Mouse (Mus musculus): ENCODE measurements around the gene Izumo1. TPM values are rescaled to one million over a fixed set of nuclear protein-coding genes. Genes with fewer than 3 reads are reported as not detected.
A peak's percentile ranks its signal among the peaks of the same experiment; 100 is the strongest.

The Izumo1 gene
- polyA plus RNA-seq, 1 experiment from 2014 or later = 0.08 TPM

- ATAC-seq (ENCODE audit: low FRiP score, low TSS enrichment) (no peak), DNase-seq (ENCODE audit: low spot score) (no peak)
- TF ChIP-seq CTCF (IDR thresholded peaks at IDR 0.05; ENCODE audit: low read depth) = no peak
- TF ChIP-seq EP300 (optimal IDR thresholded peaks at IDR 0.05) = no peak
- H3K9me3 ChIP-seq (ENCODE audit: control insufficient read depth, low read length) = no peaks in the 10 kb centered on the region
- H3K4me3 ChIP-seq (ENCODE audit: low read depth, low read length) = no peak overlapping the region
- H3K27ac ChIP-seq (replicated peaks) = no peak overlapping the region
- H3K27me3 ChIP-seq (ENCODE audit: control insufficient read depth, insufficient read depth, low read length) = no peaks in the 10 kb centered on the region
- WGBS = 92% methylated on average over 11 of the region's 11 CpGs
- H3K4me1 ChIP-seq (replicated peaks; ENCODE audit: control insufficient read depth, insufficient read depth) = peaks cover 2% of the 10 kb centered on the region; the same call in 1 of the 2 replicates
- H3K9ac ChIP-seq (ENCODE audit: low read length) = no peak overlapping the region
- H3K36me3 ChIP-seq (ENCODE audit: control insufficient read depth, insufficient read depth, low read length) = no peaks in the 10 kb centered on the region
- H3K4me2 ChIP-seq (replicated peaks; ENCODE audit: low read depth) = no peak overlapping the region
These were observed 1.9 kb downstream of the Izumo1 start for GRCm38 (mm10) chr7:45623507-45623906.

GRCm38 (mm10) chr7:45624718-45625117 lies 3.1 kb downstream of the Izumo1 start:
- H3K9me3 ChIP-seq (ENCODE audit: control insufficient read depth, low read length) = no peaks in the 10 kb centered on the region
- ATAC-seq (ENCODE audit: low FRiP score, low TSS enrichment) (no peak), DNase-seq (ENCODE audit: low spot score) (no peak)
- H3K27me3 ChIP-seq (ENCODE audit: control insufficient read depth, insufficient read depth, low read length) = no peaks in the 10 kb centered on the region
- no peak overlapping the region for H3K27ac ChIP-seq (replicated peaks)
- WGBS = 69% methylated on average over 3 of the region's 3 CpGs
- H3K36me3 ChIP-seq (ENCODE audit: control insufficient read depth, insufficient read depth, low read length) = no peaks in the 10 kb centered on the region
- no peak overlapping the region for H3K9ac ChIP-seq (ENCODE audit: low read length)
- H3K4me1 ChIP-seq (replicated peaks; ENCODE audit: control insufficient read depth, insufficient read depth) = peaks cover 2% of the 10 kb centered on the region; the same call in 1 of the 2 replicates
- TF ChIP-seq EP300 (optimal IDR thresholded peaks at IDR 0.05) = no peak
- TF ChIP-seq CTCF (IDR thresholded peaks at IDR 0.05; ENCODE audit: low read depth) = no peak
- no peak overlapping the region for H3K4me2 ChIP-seq (replicated peaks; ENCODE audit: low read depth)
- H3K4me3 ChIP-seq (ENCODE audit: low read depth, low read length) = no peak overlapping the region

- Histone ChIP-seq H3K4me2 (replicated peaks; ENCODE audit: low read depth) (no peak overlapping the region), H3K27me3 (ENCODE audit: control insufficient read depth, insufficient read depth, low read length) (no peaks in the 10 kb centered on the region), H3K4me3 (ENCODE audit: low read depth, low read length) (no peak overlapping the region), H3K9me3 (ENCODE audit: control insufficient read depth, low read length) (no peaks in the 10 kb centered on the region), H3K4me1 (replicated peaks; ENCODE audit: control insufficient read depth, insufficient read depth) (peaks cover 2% of the 10 kb centered on the region; the same call in 1 of the 2 replicates), H3K27ac (replicated peaks) (no peak overlapping the region), H3K9ac (ENCODE audit: low read length) (no peak overlapping the region), H3K36me3 (ENCODE audit: control insufficient read depth, insufficient read depth, low read length) (no peaks in the 10 kb centered on the region)
- TF ChIP-seq CTCF (IDR thresholded peaks at IDR 0.05; ENCODE audit: low read depth) (no peak), EP300 (optimal IDR thresholded peaks at IDR 0.05) (no peak)
- WGBS = 91% methylated on average over 8 of the region's 8 CpGs
- ATAC-seq (ENCODE audit: low FRiP score, low TSS enrichment) = no peak
- no peak for DNase-seq (ENCODE audit: low spot score)
These were observed 3.9 kb downstream of the Izumo1 start for GRCm38 (mm10) chr7:45625481-45625880.

- H3K4me3 ChIP-seq (ENCODE audit: low read depth, low read length) = no peak overlapping the region
- ATAC-seq (ENCODE audit: low FRiP score, low TSS enrichment) (no peak), DNase-seq (ENCODE audit: low spot score) (no peak)
- H3K27me3 ChIP-seq (ENCODE audit: control insufficient read depth, insufficient read depth, low read length) = no peaks in the 10 kb centered on the region
- 87% methylated on average over 7 of the region's 7 CpGs for WGBS
- no peak overlapping the region for H3K27ac ChIP-seq (replicated peaks)
- no peaks in the 10 kb centered on the region for H3K9me3 ChIP-seq (ENCODE audit: control insufficient read depth, low read length)
- TF ChIP-seq CTCF (IDR thresholded peaks at IDR 0.05; ENCODE audit: low read depth) (no peak), EP300 (optimal IDR thresholded peaks at IDR 0.05) (no peak)
- no peak overlapping the region for H3K9ac ChIP-seq (ENCODE audit: low read length)
- no peaks in the 10 kb centered on the region for H3K36me3 ChIP-seq (ENCODE audit: control insufficient read depth, insufficient read depth, low read length)
- H3K4me2 ChIP-seq (replicated peaks; ENCODE audit: low read depth) = no peak overlapping the region
- H3K4me1 ChIP-seq (replicated peaks; ENCODE audit: control insufficient read depth, insufficient read depth) = peaks cover 2% of the 10 kb centered on the region; the same call in 1 of the 2 replicates
These were observed 5.0 kb downstream of the Izumo1 start for GRCm38 (mm10) chr7:45626571-45627076.

GRCm38 (mm10) chr7:45627261-45627660 lies 5.7 kb downstream of the Izumo1 start, which contains the start of gene Rasip1:
TSS of gene Rasip1 (plus strand) at chr7:45627488.
- peak within 1 kb of the TSS; percentile 76 for H3K27ac ChIP-seq (replicated peaks)
- no peak for ATAC-seq (ENCODE audit: low FRiP score, low TSS enrichment)

More at GRCm38 (mm10) chr7:45627261-45627660, 5.7 kb downstream of the Izumo1 start, which contains the start of gene Rasip1:
- WGBS = 76% methylated on average over 9 of the region's 9 CpGs
- H3K4me2 ChIP-seq (replicated peaks; ENCODE audit: low read depth) = peak within 1 kb of the TSS; percentile 98
- H3K9me3 ChIP-seq (ENCODE audit: control insufficient read depth, low read length) = no peaks in the 10 kb centered on the region
- H3K4me1 ChIP-seq (replicated peaks; ENCODE audit: control insufficient read depth, insufficient read depth) = peaks cover 2% of the 10 kb centered on the region; the same call in 1 of the 2 replicates
- no peaks in the 10 kb centered on the region for H3K27me3 ChIP-seq (ENCODE audit: control insufficient read depth, insufficient read depth, low read length)
- no peak for DNase-seq (ENCODE audit: low spot score)
- TF ChIP-seq CTCF (IDR thresholded peaks at IDR 0.05; ENCODE audit: low read depth) = no peak
- no peak for TF ChIP-seq EP300 (optimal IDR thresholded peaks at IDR 0.05)
- peak within 1 kb of the TSS; percentile 77 for H3K9ac ChIP-seq (ENCODE audit: low read length)
- H3K36me3 ChIP-seq (ENCODE audit: control insufficient read depth, insufficient read depth, low read length) = no peaks in the 10 kb centered on the region
- peak within 1 kb of the TSS; percentile 55 for H3K4me3 ChIP-seq (ENCODE audit: low read depth, low read length)

Data from stomach, postnatal 0 days (tissue).